Mouse (Mus musculus): ENCODE results near the gene Mif. TPM values are rescaled to one million over a fixed set of nuclear protein-coding genes. Genes with fewer than 3 reads are reported as not detected.

Mif gene
- polyA plus RNA-seq, 1 experiment from 2014 or later: 1,381 TPM

DNA sequence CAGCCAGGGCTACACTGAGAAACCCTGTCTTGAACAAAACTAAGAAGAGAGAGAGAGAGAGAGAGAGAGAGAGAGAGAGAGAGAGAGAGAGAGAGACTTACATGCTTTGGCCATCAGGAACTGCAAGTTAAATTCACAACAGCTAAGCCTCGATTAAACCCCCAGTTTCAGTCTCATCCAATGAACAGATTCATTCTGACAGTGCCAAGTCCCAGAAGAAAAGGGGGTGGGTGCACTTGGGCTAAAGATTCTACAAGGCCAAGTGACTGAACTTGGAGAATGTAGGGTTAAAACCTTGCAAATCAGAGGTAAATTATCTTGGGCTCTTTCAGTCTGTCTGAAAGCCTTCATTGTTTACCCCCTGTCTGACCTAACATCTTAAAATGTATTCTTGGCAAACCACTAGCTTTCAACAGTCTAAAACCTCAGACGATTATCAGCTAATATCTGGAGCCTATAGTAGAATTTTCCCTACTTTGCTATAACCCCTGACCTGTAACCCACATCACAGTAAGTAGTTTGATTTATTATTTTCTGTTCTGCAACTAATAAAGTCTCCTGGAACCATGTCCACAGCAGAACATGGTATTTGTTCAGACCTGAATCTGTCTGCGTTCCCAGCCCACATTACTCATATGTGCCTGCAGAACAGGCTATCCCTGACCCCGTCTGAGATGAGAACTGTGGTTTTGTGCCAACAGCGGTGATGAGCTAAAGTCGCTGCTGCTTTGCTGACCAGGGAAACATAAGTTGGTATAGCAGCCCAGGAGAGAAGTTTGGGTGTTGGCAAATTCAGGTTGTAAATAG lies 20.9 kb upstream of the Mif start:
- no peak for ATAC-seq (ENCODE audit: low FRiP score, low TSS enrichment)

GRCm38 (mm10) chr10:75880351-75880750 lies 20.3 kb upstream of the Mif start:
- Histone ChIP-seq H3K4me1 (ENCODE audit: control insufficient read depth, insufficient read depth, low read length) (peaks cover 6% of the 10 kb centered on the region; the same call in 1 of the 2 replicates), H3K36me3 (ENCODE audit: control insufficient read depth, insufficient read depth, low read length) (no peaks in the 10 kb centered on the region), H3K9me3 (ENCODE audit: control insufficient read depth, low read length) (no peaks in the 10 kb centered on the region), H3K4me3 (replicated peaks; ENCODE audit: low read depth, low read length) (no peak overlapping the region), H3K27me3 (ENCODE audit: control insufficient read depth, insufficient read depth, low read length) (no peaks in the 10 kb centered on the region), H3K9ac (replicated peaks; ENCODE audit: low read length) (no peak overlapping the region), H3K4me2 (ENCODE audit: low read length) (no peak overlapping the region), H3K27ac (replicated peaks; ENCODE audit: low read depth, low read length) (no peak overlapping the region)
- ATAC-seq (ENCODE audit: low FRiP score, low TSS enrichment): no peak
- WGBS: 93% methylated on average over 10 of the region's 10 CpGs
- DNase-seq: no peak

More for the DNA sequence above, 20.9 kb upstream of the Mif start:
- DNase-seq: no peak
- Histone ChIP-seq H3K4me1 (ENCODE audit: control insufficient read depth, insufficient read depth, low read length) (peaks cover 6% of the 10 kb centered on the region; the same call in 1 of the 2 replicates), H3K4me2 (ENCODE audit: low read length) (no peak overlapping the region), H3K9me3 (ENCODE audit: control insufficient read depth, low read length) (no peaks in the 10 kb centered on the region), H3K36me3 (ENCODE audit: control insufficient read depth, insufficient read depth, low read length) (no peaks in the 10 kb centered on the region), H3K4me3 (replicated peaks; ENCODE audit: low read depth, low read length) (no peak overlapping the region), H3K27ac (replicated peaks; ENCODE audit: low read depth, low read length) (no peak overlapping the region), H3K27me3 (ENCODE audit: control insufficient read depth, insufficient read depth, low read length) (no peaks in the 10 kb centered on the region), H3K9ac (replicated peaks; ENCODE audit: low read length) (no peak overlapping the region)
- 66% methylated on average over 6 of the region's 6 CpGs for WGBS

DNA sequence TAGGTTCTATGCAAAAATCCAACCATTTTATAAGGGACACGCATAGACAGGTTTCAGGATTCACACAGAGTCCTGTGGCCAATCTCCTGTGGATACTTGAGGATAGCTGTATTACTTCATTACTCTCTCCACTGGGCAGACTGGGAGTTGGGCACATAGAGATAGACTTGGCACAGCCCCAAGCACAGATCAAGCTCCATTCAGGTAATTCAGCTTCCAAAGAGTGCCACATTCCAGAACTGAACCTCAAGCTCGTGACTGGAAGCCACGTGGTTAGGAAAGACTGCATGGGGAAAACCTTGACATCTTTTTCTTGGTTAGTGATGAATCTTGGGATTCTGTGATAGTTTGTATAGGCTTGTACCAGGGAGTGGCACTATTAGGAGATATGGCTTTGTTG lies 18.8 kb upstream of the Mif start:
- H3K36me3 ChIP-seq (ENCODE audit: control insufficient read depth, insufficient read depth, low read length): no peaks in the 10 kb centered on the region
- H3K27ac ChIP-seq (replicated peaks; ENCODE audit: low read depth, low read length): no peak overlapping the region
- WGBS: 88% methylated on average over 3 of the region's 3 CpGs
- no peak overlapping the region for H3K4me2 ChIP-seq (ENCODE audit: low read length)
- H3K27me3 ChIP-seq (ENCODE audit: control insufficient read depth, insufficient read depth, low read length): no peaks in the 10 kb centered on the region
- ATAC-seq (ENCODE audit: low FRiP score, low TSS enrichment) (no peak), DNase-seq (no peak)
- H3K4me3 ChIP-seq (replicated peaks; ENCODE audit: low read depth, low read length): no peak overlapping the region
- no peaks in the 10 kb centered on the region for H3K9me3 ChIP-seq (ENCODE audit: control insufficient read depth, low read length)
- no peak overlapping the region for H3K9ac ChIP-seq (replicated peaks; ENCODE audit: low read length)
- H3K4me1 ChIP-seq (ENCODE audit: control insufficient read depth, insufficient read depth, low read length): peaks cover 8% of the 10 kb centered on the region

GRCm38 (mm10) chr10:75873543-75874170 lies 13.6 kb upstream of the Mif start:
- H3K4me2 ChIP-seq (ENCODE audit: low read length): peak overlapping the region; percentile 63
- H3K9ac ChIP-seq (replicated peaks; ENCODE audit: low read length): peak overlapping the region; percentile 52
- peak overlapping the region; percentile 35 for H3K4me3 ChIP-seq (replicated peaks; ENCODE audit: low read depth, low read length)
- H3K4me1 ChIP-seq (ENCODE audit: control insufficient read depth, insufficient read depth, low read length): peaks cover 16% of the 10 kb centered on the region
- peak; percentile 59 for DNase-seq
- no peaks in the 10 kb centered on the region for H3K9me3 ChIP-seq (ENCODE audit: control insufficient read depth, low read length)
- H3K27ac ChIP-seq (replicated peaks; ENCODE audit: low read depth, low read length): peak overlapping the region; percentile 89
- ATAC-seq (ENCODE audit: low FRiP score, low TSS enrichment): no peak
- H3K27me3 ChIP-seq (ENCODE audit: control insufficient read depth, insufficient read depth, low read length): no peaks in the 10 kb centered on the region
- WGBS: 5% methylated on average over 10 of the region's 10 CpGs
- no peaks in the 10 kb centered on the region for H3K36me3 ChIP-seq (ENCODE audit: control insufficient read depth, insufficient read depth, low read length)

- H3K4me1 ChIP-seq (ENCODE audit: control insufficient read depth, insufficient read depth, low read length): peaks cover 16% of the 10 kb centered on the region
- peak overlapping the region; percentile 35 for H3K4me3 ChIP-seq (replicated peaks; ENCODE audit: low read depth, low read length)
- ATAC-seq (ENCODE audit: low FRiP score, low TSS enrichment) (peak; percentile 96), DNase-seq (peak; percentile 92)
- no peaks in the 10 kb centered on the region for H3K9me3 ChIP-seq (ENCODE audit: control insufficient read depth, low read length)
- H3K9ac ChIP-seq (replicated peaks; ENCODE audit: low read length): peak overlapping the region; percentile 52
- H3K36me3 ChIP-seq (ENCODE audit: control insufficient read depth, insufficient read depth, low read length): no peaks in the 10 kb centered on the region
- no peaks in the 10 kb centered on the region for H3K27me3 ChIP-seq (ENCODE audit: control insufficient read depth, insufficient read depth, low read length)
- H3K4me2 ChIP-seq (ENCODE audit: low read length): peak overlapping the region; percentile 63
- WGBS: 1% methylated on average over 11 of the region's 11 CpGs
- H3K27ac ChIP-seq (replicated peaks; ENCODE audit: low read depth, low read length): peak overlapping the region; percentile 89
Measured at GRCm38 (mm10) chr10:75872915-75873542, 13.0 kb upstream of the Mif start.

DNA sequence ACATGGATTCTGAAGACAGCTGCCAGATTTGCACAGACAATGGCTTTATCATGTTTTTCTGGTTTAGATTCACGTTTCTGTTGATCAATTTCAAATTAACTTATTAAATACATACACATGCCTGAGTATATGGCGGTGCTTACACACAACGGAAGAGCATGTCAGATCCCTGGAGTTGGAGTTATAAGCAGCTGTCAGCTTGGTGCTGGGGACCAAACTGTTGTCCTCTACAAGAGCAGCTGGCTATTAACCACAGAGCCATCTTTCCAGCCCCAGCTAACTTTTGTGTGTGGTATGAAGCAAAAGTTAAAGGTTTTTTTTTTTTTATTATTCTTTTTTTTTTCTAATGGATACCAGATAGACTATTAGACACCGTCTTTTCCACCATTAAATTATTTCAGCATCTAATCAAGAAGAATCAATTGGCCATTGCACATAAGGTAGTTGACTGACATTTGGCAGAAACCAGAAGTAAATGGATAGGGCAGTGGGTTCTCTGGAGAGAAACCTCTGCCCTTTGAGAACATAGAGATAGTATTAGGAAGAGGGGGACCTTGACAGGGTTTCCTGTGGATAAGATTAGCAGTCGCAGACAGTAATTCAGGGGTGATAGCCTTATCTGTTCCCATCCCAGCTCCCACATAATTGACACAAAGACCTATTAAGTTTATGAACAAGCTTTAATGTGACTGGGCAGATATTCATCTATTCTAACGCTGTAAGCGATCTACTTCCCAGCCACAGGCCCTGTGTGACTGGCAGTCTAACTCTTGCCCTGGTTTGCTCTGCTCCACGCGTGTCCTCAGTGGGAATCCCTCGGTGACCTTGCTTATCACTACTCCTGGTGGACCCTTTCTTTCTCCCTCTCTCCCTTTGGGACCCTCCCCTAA lies 12.2 kb upstream of the Mif start:
- Histone ChIP-seq H3K9me3 (ENCODE audit: control insufficient read depth, low read length) (no peaks in the 10 kb centered on the region), H3K27ac (replicated peaks; ENCODE audit: low read depth, low read length) (peak overlapping the region; percentile 89), H3K4me3 (replicated peaks; ENCODE audit: low read depth, low read length) (peak overlapping the region; percentile 35), H3K9ac (replicated peaks; ENCODE audit: low read length) (peak overlapping the region; percentile 41; the same call in 1 of the 2 replicates), H3K36me3 (ENCODE audit: control insufficient read depth, insufficient read depth, low read length) (no peaks in the 10 kb centered on the region), H3K4me1 (ENCODE audit: control insufficient read depth, insufficient read depth, low read length) (peaks cover 16% of the 10 kb centered on the region), H3K4me2 (ENCODE audit: low read length) (peak overlapping the region; percentile 63), H3K27me3 (ENCODE audit: control insufficient read depth, insufficient read depth, low read length) (no peaks in the 10 kb centered on the region)
- DNase-seq (no peak), ATAC-seq (ENCODE audit: low FRiP score, low TSS enrichment) (no peak)
- WGBS: 35% methylated on average over 10 of the region's 10 CpGs

- Histone ChIP-seq H3K27ac (replicated peaks; ENCODE audit: low read depth, low read length) (no peak overlapping the region), H3K4me1 (ENCODE audit: control insufficient read depth, insufficient read depth, low read length) (peaks cover 16% of the 10 kb centered on the region), H3K36me3 (ENCODE audit: control insufficient read depth, insufficient read depth, low read length) (peaks cover 13% of the 10 kb centered on the region; the same call in 1 of the 2 replicates), H3K4me2 (ENCODE audit: low read length) (no peak overlapping the region), H3K27me3 (ENCODE audit: control insufficient read depth, insufficient read depth, low read length) (no peaks in the 10 kb centered on the region), H3K4me3 (replicated peaks; ENCODE audit: low read depth, low read length) (no peak overlapping the region), H3K9ac (replicated peaks; ENCODE audit: low read length) (no peak overlapping the region), H3K9me3 (ENCODE audit: control insufficient read depth, low read length) (no peaks in the 10 kb centered on the region)
- ATAC-seq (ENCODE audit: low FRiP score, low TSS enrichment) (no peak), DNase-seq (no peak)
- WGBS: 44% methylated on average over 5 of the region's 5 CpGs
Measured at GRCm38 (mm10) chr10:75861587-75861986, 1.5 kb upstream of the Mif start.

- Histone ChIP-seq H3K4me1 (ENCODE audit: control insufficient read depth, insufficient read depth, low read length) (peaks cover 16% of the 10 kb centered on the region), H3K27ac (replicated peaks; ENCODE audit: low read depth, low read length) (peak overlapping the region; percentile 94), H3K36me3 (ENCODE audit: control insufficient read depth, insufficient read depth, low read length) (peaks cover 14% of the 10 kb centered on the region; the same call in 1 of the 2 replicates), H3K4me3 (replicated peaks; ENCODE audit: low read depth, low read length) (peak overlapping the region; percentile 63), H3K9me3 (ENCODE audit: control insufficient read depth, low read length) (no peaks in the 10 kb centered on the region), H3K27me3 (ENCODE audit: control insufficient read depth, insufficient read depth, low read length) (no peaks in the 10 kb centered on the region), H3K9ac (replicated peaks; ENCODE audit: low read length) (no peak overlapping the region), H3K4me2 (ENCODE audit: low read length) (peak overlapping the region; percentile 82)
- peak; percentile 52 for DNase-seq
- 32% methylated on average over 7 of the region's 7 CpGs for WGBS
- ATAC-seq (ENCODE audit: low FRiP score, low TSS enrichment): no peak
Measured at GRCm38 (mm10) chr10:75860746-75861145, 706 bp upstream of the Mif start.

All from midbrain, embryonic 14.5 days (tissue).